Mouse (Mus musculus): ENCODE results near the gene Pdzd4. TPM values are rescaled to one million over a fixed set of nuclear protein-coding genes. Genes with fewer than 3 reads are reported as not detected.

Gene Pdzd4
- polyA plus RNA-seq, 1 experiment from 2014 or later, result 0.38 TPM

- 0 out of 2 replicates have a peak, but pooled peaks cover 5% of the 10 kb centered on the region for H3K27me3 ChIP-seq (ENCODE audit: insufficient read depth, poor library complexity, severe bottlenecking)
- peak; percentile 78 for DNase-seq (ENCODE audit: low spot score)
- 56% methylated on average over 10 of the region's 10 CpGs for WGBS
These were observed 49.8 kb downstream of the Pdzd4 start for GRCm38 (mm10) chrX:73774802-73775483.

GRCm38 (mm10) chrX:73774168-73774760, 50.5 kb downstream of the Pdzd4 start, which contains the start of gene Srpk3:
Gene Srpk3 (plus strand): TSS chrX:73774405.
- Histone ChIP-seq H3K36me3 (peaks cover 35% of the 10 kb centered on the region), H3K27ac (peak within 1 kb of the TSS; percentile 84), H3K27me3 (ENCODE audit: insufficient read depth, poor library complexity, severe bottlenecking) (0 out of 2 replicates have a peak, but pooled peaks cover 5% of the 10 kb centered on the region), H3K9me3 (no peaks in the 10 kb centered on the region), H3K4me3 (peak within 1 kb of the TSS; percentile 50), H3K4me1 (peaks cover 3% of the 10 kb centered on the region; the same call in 1 of the 2 replicates)
- DNase-seq (ENCODE audit: low spot score), result peak; percentile 76
- WGBS, result 42% methylated on average over 9 of the region's 9 CpGs

More at GRCm38 (mm10) chrX:73774802-73775483, 49.8 kb downstream of the Pdzd4 start:
- peak overlapping the region; percentile 50 for H3K4me3 ChIP-seq
- H3K4me1 ChIP-seq, result peaks cover 3% of the 10 kb centered on the region; the same call in 1 of the 2 replicates
- peak overlapping the region; percentile 84 for H3K27ac ChIP-seq
- no peaks in the 10 kb centered on the region for H3K9me3 ChIP-seq
- peaks cover 41% of the 10 kb centered on the region for H3K36me3 ChIP-seq

GRCm38 (mm10) chrX:73767267-73767666, 57.5 kb downstream of the Pdzd4 start:
- WGBS, result 53% methylated on average over 9 of the region's 9 CpGs
- Histone ChIP-seq H3K4me3 (no peak overlapping the region), H3K27me3 (ENCODE audit: insufficient read depth, poor library complexity, severe bottlenecking) (peaks cover 25% of the 10 kb centered on the region), H3K9me3 (no peaks in the 10 kb centered on the region), H3K27ac (no peak overlapping the region), H3K4me1 (no peaks in the 10 kb centered on the region; the same call in 1 of the 2 replicates), H3K36me3 (no peaks in the 10 kb centered on the region)
- DNase-seq (ENCODE audit: low spot score), result no peak

GRCm38 (mm10) chrX:73765311-73765710, 59.5 kb downstream of the Pdzd4 start:
- Histone ChIP-seq H3K4me3 (no peak overlapping the region), H3K27me3 (ENCODE audit: insufficient read depth, poor library complexity, severe bottlenecking) (peaks cover 28% of the 10 kb centered on the region), H3K36me3 (no peaks in the 10 kb centered on the region), H3K4me1 (no peaks in the 10 kb centered on the region; the same call in 1 of the 2 replicates), H3K9me3 (no peaks in the 10 kb centered on the region), H3K27ac (0 out of 2 replicates have a peak overlapping the region, but pooled peaks have one; percentile 22)
- DNase-seq (ENCODE audit: low spot score), result no peak
- 62% methylated on average over 1 of the region's 1 CpGs for WGBS

- H3K27me3 ChIP-seq (ENCODE audit: insufficient read depth, poor library complexity, severe bottlenecking), result peaks cover 47% of the 10 kb centered on the region
- 76% methylated on average over 13 of the region's 13 CpGs for WGBS
These were observed 66.0 kb downstream of the Pdzd4 start for GRCm38 (mm10) chrX:73758611-73759290.

GRCm38 (mm10) chrX:73756334-73757140, 68.2 kb downstream of the Pdzd4 start, which contains the start of gene Plxnb3:
Gene Plxnb3 (plus strand): TSS chrX:73757090.
- peaks cover 36% of the 10 kb centered on the region for H3K27me3 ChIP-seq (ENCODE audit: insufficient read depth, poor library complexity, severe bottlenecking)
- H3K9me3 ChIP-seq, result no peaks in the 10 kb centered on the region
- no peak for DNase-seq (ENCODE audit: low spot score)
- 73% methylated on average over 5 of the region's 5 CpGs for WGBS
- H3K4me1 ChIP-seq, result no peaks in the 10 kb centered on the region
- no peak within 1 kb of the TSS for H3K27ac ChIP-seq
- H3K4me3 ChIP-seq, result no peak within 1 kb of the TSS
- H3K36me3 ChIP-seq, result no peaks in the 10 kb centered on the region

More at GRCm38 (mm10) chrX:73758611-73759290, 66.0 kb downstream of the Pdzd4 start:
- no peaks in the 10 kb centered on the region for H3K9me3 ChIP-seq
- H3K4me3 ChIP-seq, result no peak overlapping the region
- H3K36me3 ChIP-seq, result no peaks in the 10 kb centered on the region
- no peak overlapping the region for H3K27ac ChIP-seq
- no peak for DNase-seq (ENCODE audit: low spot score)
- H3K4me1 ChIP-seq, result no peaks in the 10 kb centered on the region

GRCm38 (mm10) chrX:73748977-73749376, 75.8 kb downstream of the Pdzd4 start:
- no peak overlapping the region for H3K4me3 ChIP-seq
- H3K36me3 ChIP-seq, result no peaks in the 10 kb centered on the region
- no peaks in the 10 kb centered on the region for H3K27me3 ChIP-seq (ENCODE audit: insufficient read depth, poor library complexity, severe bottlenecking)
- no peak overlapping the region for H3K27ac ChIP-seq
- H3K4me1 ChIP-seq, result no peaks in the 10 kb centered on the region
- no peak for DNase-seq (ENCODE audit: low spot score)
- 80% methylated on average over 1 of the region's 1 CpGs for WGBS
- H3K9me3 ChIP-seq, result no peaks in the 10 kb centered on the region

GRCm38 (mm10) chrX:73744774-73745481, 79.8 kb downstream of the Pdzd4 start:
- Histone ChIP-seq H3K27me3 (ENCODE audit: insufficient read depth, poor library complexity, severe bottlenecking) (no peaks in the 10 kb centered on the region), H3K36me3 (no peaks in the 10 kb centered on the region), H3K27ac (no peak overlapping the region), H3K4me1 (no peaks in the 10 kb centered on the region), H3K4me3 (no peak overlapping the region), H3K9me3 (no peaks in the 10 kb centered on the region)
- 64% methylated on average over 1 of the region's 1 CpGs for WGBS
- DNase-seq (ENCODE audit: low spot score), result no peak

Other genes starting within 250 kb of the Pdzd4 start
- 26.1 and 65.3 TPM in 2 replicates for gene Dusp9, start 185.6 kb downstream of the Pdzd4 start, polyA plus RNA-seq (2016; fragmentation: Nextera tagmentation; extraction: Ambion mirVana)
- gene Pnck, start 164.9 kb downstream of the Pdzd4 start, polyA plus RNA-seq (2016; fragmentation: Nextera tagmentation; extraction: Ambion mirVana), result 7.3 and 8.0 TPM in 2 replicates
- 5.8 and 6.2 TPM in 2 replicates for gene Slc6a8, start 151.8 kb downstream of the Pdzd4 start, polyA plus RNA-seq (2016; fragmentation: Nextera tagmentation; extraction: Ambion mirVana)
- gene Bcap31, start 108.8 kb downstream of the Pdzd4 start, polyA plus RNA-seq (2016; fragmentation: Nextera tagmentation; extraction: Ambion mirVana), result 178 and 211 TPM in 2 replicates
- gene Abcd1, start 108.4 kb downstream of the Pdzd4 start, polyA plus RNA-seq (2016; fragmentation: Nextera tagmentation; extraction: Ambion mirVana), result 9.8 and 11.7 TPM in 2 replicates
- gene Plxnb3, start 67.9 kb downstream of the Pdzd4 start, polyA plus RNA-seq (2016; fragmentation: Nextera tagmentation; extraction: Ambion mirVana), result 0.13 and 0.46 TPM in 2 replicates
- 39.2 and 81.4 TPM in 2 replicates for gene Srpk3, start 50.6 kb downstream of the Pdzd4 start, polyA plus RNA-seq (2016; fragmentation: Nextera tagmentation; extraction: Ambion mirVana)
- 219 and 264 TPM in 2 replicates for gene Idh3g, start 38.1 kb downstream of the Pdzd4 start, polyA plus RNA-seq (2016; fragmentation: Nextera tagmentation; extraction: Ambion mirVana)
- 156 and 158 TPM in 2 replicates for gene Ssr4, start 37.9 kb downstream of the Pdzd4 start, polyA plus RNA-seq (2016; fragmentation: Nextera tagmentation; extraction: Ambion mirVana)
- not detected in 2 replicates for gene Avpr2, start 67.1 kb upstream of the Pdzd4 start, polyA plus RNA-seq (2016; fragmentation: Nextera tagmentation; extraction: Ambion mirVana)
- 1.7 and 2.3 TPM in 2 replicates for gene L1cam, start 71.1 kb upstream of the Pdzd4 start, polyA plus RNA-seq (2016; fragmentation: Nextera tagmentation; extraction: Ambion mirVana)
- gene Arhgap4, start 96.9 kb upstream of the Pdzd4 start, polyA plus RNA-seq (2016; fragmentation: Nextera tagmentation; extraction: Ambion mirVana), result 1.3 and 3.0 TPM in 2 replicates
- gene Naa10, start 97.0 kb upstream of the Pdzd4 start, polyA plus RNA-seq (2016; fragmentation: Nextera tagmentation; extraction: Ambion mirVana), result 124 and 146 TPM in 2 replicates
- 43.1 and 58.2 TPM in 2 replicates for gene Renbp, start 105.9 kb upstream of the Pdzd4 start, polyA plus RNA-seq (2016; fragmentation: Nextera tagmentation; extraction: Ambion mirVana)
- gene Hcfc1, start 141.4 kb upstream of the Pdzd4 start, polyA plus RNA-seq (2016; fragmentation: Nextera tagmentation; extraction: Ambion mirVana), result 49.5 and 56.8 TPM in 2 replicates
- gene Irak1, start 198.9 kb upstream of the Pdzd4 start, polyA plus RNA-seq (2016; fragmentation: Nextera tagmentation; extraction: Ambion mirVana), result 59.3 and 60.8 TPM in 2 replicates